Mouse (Mus musculus): Measurements from ENCODE around the gene Stab1. TPM values are rescaled to one million over a fixed set of nuclear protein-coding genes. Genes with fewer than 3 reads are reported as not detected.

Gene Stab1
- total RNA-seq, 2 experiments from 2014 or later, result 15.6 to 17.7 TPM

DNA sequence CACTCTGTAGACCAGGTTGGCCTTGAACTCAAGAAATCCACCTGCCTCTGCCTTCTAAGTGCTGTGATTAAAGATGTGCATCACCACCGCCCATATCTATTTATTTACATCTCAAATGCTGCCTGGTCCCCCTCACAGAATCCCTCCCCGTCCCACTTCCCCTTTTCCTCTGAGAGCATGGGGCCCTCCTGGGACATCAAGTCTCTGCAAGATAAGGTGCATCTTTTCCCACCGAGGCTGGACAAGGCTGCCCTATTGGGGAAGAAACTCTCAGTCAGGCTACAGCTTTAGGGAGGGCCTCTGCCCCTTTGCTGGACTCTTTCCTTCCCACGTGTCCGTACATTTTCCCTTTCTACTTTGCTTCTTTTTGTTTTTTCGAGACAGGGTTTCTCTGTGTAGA, 1.1 kb upstream of the Stab1 start:
- DNase-seq, result no peak
- intact Hi-C loops (cut with DNase I), result no loop called here

DNA sequence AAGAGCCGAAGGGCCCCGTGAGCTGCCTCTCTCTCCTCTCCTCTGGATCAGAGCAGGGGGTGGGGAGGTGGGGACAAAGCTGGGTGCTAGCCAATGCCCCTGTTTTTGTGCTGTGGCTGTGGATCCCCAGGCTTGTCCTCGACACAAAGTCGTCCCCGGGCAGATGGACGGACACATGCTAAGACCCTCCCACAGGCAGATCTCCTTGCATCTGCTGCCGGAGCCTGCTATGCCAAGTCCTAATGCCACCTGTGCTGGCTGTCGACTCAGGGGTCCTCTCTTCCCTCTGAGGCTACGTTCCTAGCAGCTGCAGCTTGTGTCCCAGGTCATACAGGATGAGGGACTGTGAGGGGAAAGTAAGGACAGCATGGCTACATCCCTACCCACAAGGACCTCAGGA, 1.6 kb downstream of the Stab1 start:
- DNase-seq, result no peak
- intact Hi-C loops (cut with DNase I), result no loop called here

DNA sequence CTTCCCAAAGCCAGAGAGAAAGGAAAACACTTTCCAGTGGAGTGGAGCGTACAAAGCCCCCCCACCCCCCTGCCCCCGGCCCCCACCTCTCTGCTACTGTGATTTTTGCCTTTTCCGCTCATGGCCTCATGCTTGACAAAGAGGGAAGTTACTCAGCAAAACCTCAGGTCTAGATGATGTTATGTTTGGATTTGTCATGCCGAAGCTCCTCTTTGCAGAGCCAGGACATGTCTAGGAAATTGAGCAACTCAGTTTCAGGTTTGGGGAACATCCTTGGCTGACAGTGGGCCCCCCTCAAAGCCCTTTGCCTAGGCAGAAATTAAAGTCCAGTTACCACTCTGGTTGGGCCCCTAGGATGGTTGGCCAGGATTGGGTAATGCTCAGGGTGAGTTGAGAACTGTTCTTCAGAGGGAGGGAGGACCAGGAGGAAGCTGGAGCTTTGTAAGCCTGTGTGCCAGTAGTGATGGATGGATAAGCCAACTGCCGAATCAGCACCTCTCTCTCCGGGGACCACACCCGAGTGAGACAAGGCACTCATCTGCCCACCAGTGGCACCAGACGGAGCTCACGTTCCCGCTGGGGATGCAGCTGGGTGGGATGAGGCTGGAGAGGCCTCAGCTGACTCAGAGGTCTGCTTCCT, 2.3 kb downstream of the Stab1 start:
- intact Hi-C loops (cut with DNase I), result no loop called here
- no peak for DNase-seq

DNA sequence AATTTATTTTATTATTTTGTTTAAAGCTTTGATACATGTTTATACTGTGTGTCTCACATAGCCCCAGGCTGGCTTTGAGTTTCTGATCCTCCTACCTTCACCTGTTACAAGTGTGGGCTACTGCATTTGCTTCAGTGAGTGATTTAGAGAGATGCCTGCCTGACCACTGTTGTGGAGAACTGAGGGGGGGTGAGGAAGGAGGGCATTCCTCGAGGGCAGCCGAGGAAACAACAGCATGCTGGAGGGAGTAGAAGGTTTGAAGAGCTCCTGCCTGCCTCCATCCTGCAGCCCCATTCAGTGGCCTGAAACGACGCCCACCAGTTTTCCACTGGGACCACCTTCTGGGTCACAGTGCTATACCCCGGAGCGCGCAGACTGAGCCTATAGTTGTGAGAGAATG, 3.0 kb downstream of the Stab1 start:
- intact Hi-C loops (cut with DNase I), result no loop called here
- DNase-seq, result no peak

DNA sequence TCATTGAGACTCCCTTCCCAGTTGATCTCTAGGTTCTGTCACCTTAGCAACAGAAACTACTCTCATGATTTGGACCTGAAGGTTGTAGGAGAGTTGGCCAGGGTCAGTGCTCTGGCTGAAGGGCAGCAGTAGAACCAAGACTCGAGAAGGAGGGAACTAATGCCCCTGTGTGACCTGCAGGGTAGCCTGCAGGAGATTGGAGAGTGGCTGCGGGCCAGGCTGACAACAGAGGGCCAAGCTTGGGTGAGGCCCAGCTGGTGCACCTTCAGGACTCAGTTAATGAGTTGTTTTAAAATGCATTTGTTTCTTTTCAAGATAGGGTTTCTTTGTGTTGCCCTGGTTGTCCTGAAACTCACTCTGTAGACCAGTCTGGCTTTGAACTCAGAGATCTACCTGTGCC, 3.4 kb downstream of the Stab1 start:
- intact Hi-C loops (cut with DNase I), result no loop called here
- no peak for DNase-seq

DNA sequence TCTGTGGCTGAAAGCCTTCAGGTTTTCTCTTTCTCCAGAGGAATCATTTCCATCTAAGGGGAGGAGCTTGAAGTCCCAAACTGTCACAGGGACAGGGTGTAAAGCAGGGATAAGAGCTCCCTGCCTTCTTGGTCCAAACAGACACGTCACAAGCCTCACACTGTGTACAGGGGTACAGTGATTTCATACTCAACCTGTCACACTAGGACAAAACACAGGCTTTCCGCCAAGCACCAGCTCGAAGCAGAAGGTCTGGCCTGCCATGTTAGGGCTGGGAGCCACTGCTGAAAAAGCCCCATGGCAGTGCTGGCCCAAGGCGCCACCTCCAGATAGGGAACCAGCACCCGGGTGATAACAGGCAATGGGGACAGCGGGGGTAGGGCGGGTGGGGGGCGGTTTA, 4.4 kb downstream of the Stab1 start:
- no peak for DNase-seq
- intact Hi-C loops (cut with DNase I), result no loop called here

DNA sequence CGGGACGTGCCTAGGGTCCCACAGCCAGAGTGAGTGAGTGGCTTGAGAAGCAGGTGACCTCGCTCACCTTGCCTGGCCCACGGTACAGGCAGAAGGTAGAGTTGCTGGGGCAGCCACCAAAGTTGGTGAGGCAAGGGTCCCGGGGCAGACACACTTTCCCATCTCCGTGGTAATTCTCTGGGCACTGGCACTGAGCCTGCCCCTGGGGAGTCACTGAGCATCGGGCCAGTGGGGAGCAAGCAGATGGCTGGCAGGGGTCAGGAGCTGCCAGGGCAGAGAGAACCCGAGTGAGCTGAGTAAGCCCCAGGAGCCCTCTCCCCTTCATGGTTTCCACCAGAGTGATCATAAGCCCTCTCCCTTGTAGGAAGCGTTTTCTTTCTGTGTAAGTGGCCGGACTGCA, 6.8 kb downstream of the Stab1 start:
- intact Hi-C loops (cut with DNase I), result no loop called here
- no peak for DNase-seq

DNA sequence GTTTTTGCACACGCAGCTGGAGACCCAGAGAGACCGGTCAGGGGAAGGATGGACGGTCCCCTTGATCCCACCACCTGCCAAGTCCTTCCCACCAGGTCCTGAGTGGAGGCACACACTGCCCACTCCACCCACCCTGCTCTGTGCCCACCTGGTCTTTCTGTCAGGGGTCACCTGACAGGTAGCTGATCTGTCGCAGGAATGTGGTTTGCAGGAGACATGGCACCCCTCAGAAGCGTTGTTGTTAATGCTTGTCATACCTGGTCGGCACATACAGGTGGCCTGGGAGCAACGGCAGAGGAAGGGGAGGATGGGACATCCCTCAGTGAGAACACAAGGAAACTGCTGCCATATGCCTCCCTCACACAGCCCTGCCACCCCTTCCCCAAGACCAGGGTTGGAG, 7.2 kb downstream of the Stab1 start:
- intact Hi-C loops (cut with DNase I), result no loop called here
- DNase-seq, result no peak

DNA sequence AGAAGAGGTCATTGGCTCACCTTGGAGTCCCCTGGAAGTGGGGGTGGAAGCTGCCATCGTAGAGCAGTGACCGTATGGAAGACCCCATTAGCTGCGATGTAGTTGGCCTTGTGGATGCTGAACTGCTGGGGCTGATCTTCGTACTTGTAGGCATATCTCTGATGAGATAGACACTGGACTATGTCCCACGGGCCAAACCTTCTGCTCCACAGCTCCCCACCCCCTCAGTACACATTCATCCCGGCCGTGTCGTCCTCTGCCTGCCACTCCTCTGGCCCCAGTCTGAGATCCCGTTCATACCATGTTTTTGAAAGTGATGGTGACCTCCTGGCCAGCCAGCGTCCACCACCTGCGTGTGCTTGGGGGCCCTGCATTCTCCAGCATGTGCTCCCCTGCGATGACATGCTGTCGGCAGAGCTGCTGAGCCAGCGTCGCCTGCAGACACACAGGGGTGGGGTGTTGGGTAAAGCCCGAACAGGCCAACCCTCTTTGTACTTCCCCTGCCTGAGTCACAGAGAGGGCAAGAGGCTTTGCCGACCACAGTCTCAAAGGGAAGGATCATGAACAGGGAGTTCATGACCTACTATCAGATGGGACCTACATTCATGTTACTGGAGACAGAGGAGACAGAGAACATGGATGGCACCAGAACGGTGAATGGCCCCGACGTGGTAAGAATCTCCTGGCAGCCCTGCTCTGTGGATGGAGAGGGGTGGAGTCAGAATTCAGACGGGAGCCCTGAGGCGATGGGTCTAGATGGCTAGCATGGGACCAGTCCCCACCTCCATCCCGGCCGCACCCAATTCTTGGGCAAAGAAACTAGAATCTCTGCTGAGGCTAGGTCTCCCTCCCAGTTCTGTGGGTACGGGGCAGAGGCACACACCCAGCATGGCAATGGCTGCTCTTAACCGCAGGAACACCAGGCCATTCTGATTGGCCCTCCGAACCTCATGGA, 8.0 kb downstream of the Stab1 start:
- intact Hi-C loops (cut with DNase I), result no loop called here
- DNase-seq, result no peak

DNA sequence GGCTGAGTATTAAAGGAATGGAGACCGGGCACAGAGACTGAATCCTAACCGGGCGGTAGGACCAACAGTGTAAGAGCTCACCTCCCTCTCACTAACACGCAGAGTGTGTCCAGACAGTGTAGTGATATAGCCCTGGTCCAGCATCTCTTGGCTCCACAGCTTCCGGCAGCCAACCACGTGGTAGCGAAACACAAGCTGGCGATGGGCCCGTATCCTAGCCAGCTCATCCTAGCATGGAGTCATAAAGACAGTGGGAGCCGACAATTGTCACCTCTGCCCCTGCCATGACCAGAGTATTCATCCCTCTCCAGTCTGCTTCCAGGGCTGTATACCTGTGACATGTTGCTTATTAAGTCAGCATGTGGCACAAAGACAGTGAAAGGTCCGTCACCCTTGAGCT, 22.7 kb downstream of the Stab1 start:
- intact Hi-C loops (cut with DNase I), result no loop called here
- no peak for DNase-seq

DNA sequence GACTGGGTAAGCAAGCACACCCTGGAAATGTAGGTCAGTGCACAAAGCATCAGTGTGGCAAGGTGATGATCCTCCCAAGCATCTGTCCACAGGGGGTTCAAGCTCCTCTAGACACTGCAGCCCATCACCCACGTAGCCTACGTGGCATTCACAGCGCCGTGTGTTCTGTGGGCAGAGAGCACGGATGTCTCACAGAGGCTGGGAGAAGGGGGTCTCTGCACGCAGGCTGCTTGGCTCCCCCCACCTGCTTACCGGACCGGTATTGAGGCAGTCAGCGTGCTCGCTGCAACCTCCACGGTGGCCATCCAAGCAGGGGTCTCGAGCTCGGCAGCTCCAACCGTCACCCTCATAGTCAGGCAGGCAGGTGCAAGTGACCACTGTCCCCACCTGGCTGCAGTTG, 27.4 kb downstream of the Stab1 start:
- intact Hi-C loops (cut with DNase I), result no loop called here
- peak; percentile 2 to 10 for DNase-seq

DNA sequence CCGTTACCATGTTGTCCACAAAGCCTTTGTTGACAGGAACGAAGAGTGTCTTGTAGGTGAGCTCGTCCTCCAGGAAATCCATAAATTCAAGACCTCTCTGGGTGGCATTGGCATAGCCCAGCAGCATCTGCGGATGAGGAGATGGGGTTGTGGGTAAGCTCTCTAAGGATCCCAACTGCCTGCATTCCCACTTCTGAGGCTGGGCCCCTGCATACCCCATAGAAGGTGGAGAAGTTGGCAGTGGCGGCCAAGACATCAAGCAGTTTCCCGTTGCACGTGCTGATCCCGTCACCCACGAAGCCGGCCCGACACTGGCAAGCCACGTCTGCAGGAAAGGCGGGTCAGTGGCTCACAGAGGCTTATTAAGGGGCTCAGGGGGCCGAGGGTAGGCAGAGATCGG, 28.3 kb downstream of the Stab1 start:
- intact Hi-C loops (cut with DNase I), result no loop called here

DNA sequence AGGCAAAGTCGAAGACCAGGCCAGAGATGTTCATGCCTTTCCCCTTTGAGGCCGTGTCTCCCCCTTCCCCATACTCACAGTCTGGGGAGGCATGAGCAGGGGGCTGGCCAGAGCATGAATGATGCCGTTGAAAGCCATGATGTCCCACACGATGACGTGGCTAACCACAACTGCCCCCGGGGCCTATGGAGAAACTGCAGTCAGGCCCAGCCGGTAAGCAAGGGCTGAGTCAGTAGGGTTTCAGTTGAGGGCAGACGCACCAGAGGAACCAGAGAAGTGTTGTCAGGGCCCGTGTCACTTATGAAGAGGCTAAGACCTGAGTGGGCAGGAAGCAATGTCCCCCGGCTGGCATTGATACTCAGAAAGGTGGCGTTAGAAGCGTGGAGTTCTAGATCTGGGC, 28.8 kb downstream of the Stab1 start:
- intact Hi-C loops (cut with DNase I), result no loop called here
- DNase-seq, result no peak

More for the DNA sequence above, 28.3 kb downstream of the Stab1 start:
- DNase-seq, result peak in 1 of 2 experiments; percentile 10

DNA sequence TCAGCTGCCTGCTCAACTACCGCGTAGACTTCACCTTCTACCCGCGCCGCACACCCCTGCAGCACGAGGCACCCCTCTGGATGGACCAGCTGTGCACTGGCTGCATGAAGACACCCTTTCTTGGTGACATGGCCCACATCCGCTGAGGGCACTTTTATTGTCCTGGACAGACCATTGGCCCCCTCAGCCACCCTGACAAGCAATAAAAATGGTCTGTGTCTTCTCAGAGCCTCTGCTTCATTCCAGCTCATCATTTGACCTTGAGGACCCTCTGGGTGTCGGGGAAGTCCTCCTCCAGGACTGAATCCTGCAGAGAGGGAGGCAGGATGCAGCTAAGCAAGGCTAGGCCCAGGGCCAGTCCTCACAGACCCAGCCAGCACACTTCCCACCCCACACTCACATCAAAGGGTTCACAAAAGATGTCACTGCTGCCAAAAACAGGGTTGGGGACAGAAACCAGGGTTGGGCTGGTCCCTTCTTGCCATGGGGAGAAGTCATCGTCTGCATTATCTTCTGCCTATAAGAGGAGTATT, 29.5 kb downstream of the Stab1 start:
- no peak for DNase-seq
- intact Hi-C loops (cut with DNase I), result no loop called here

DNA sequence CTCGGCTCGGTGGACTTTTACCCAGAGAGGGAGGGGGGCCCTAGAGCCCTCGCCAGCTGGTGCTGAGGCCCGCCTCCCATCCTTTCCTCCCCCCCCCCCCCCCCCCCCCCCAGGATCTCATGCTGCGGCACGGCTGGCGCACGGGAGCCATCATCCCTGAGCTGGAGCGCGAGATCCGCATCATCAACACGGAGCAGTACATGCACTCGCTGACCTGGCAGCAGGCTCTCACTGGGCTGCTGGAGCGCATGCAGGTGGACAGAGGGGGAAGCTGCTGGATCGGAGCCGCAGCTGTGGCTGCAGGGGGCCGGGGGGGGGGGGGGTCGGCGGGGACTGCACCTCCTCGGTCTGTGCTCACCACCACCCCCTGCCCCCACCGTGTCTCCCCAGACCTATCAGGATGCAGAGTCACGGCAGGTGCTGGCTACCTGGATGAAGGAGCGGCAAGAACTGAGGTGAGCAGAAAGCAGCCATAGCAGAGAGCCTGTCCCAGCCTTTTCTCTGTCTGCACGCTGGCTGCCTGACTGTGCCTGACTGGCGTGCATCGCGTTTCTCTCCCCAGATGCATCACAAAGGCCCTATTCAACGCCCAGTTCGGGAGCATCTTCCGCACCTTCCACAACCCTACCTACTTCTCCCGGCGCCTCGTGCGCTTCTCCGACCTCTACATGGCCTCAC, 30.1 kb downstream of the Stab1 start:
- intact Hi-C loops (cut with DNase I), result no loop called here

DNA sequence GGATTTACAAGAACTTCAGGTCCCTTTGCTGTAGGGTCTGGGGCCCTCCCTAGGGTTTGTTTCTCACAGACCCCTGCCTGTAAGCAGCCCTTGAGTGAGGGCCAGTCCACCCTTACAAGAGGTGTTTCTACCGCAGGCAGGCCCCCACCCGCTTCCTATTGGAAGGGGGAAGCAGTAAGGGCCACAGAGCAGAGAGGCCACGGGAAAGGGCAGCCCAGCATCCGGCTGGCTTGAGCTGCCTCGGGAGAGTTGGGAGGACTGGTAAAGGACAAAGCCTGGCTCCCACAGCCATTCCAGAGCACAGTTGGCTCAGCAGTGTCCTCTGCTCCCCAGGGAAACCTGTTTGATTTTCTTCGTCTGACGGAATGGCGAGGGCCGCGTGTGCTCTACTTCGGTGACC, 30.6 kb downstream of the Stab1 start:
- DNase-seq, result peak in 1 of 2 experiments; percentile 14
- intact Hi-C loops (cut with DNase I), result no loop called here

More for the DNA sequence above, 30.1 kb downstream of the Stab1 start:
- no peak for DNase-seq

DNA sequence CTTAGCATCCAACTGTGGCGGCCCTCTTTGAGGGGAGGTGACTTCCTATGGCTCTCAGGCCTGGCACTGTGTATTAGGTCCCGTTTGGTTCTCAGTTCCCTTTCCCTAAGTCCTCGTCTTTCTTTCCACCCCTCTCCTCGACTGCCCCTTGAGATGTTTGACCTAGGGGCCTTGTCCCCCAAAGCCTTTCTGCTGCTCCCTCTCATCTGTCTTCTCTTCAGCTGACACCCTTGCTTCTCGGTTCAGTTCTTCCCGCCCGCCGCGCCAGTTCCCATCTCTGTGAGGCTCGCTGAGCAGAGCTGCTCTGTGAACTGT, 31.2 kb downstream of the Stab1 start:
- no peak for DNase-seq
- intact Hi-C loops (cut with DNase I), result no loop called here

DNA sequence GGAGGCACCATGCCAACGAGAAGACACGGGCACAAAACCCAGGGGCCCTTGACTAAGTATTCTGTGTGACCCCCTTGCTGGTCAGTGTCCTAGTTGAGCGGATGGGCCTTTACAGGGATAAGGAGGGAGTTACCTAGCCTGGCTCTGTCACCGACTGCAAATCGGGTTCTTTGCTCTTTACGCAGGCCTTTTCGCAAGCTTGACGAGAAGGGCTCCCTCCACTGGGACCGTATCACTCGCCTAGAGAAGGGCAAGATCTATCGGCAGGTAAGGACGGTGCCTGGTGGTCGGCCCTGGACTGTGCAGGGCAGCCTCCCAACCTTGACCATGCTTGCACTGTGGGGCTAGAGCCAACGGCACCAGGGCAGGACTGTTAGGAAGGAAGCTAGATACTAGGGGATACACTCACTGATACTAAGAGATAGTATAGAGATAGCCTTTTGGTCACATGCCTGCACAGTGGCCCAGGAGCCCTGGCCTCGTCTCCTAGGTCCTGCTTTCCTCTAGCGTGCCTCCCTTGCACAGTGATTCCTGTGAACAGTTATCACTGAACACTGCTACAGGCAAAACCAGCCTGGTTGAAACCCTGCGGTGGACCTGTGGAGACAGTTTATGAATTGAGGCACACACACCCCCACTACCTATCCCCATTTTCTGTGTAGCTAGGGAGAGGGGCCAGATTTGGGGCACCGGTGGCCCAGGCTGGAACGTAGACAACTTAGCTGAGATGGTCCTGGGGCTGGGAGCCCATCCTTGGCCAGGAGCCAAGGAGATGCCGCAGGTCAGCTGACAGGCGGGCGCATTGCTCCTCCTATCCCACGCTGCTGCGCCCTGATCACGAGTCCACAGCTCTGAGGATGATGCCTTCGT, 31.8 kb downstream of the Stab1 start:
- peak in 1 of 2 experiments; percentile 13 for DNase-seq
- intact Hi-C loops (cut with DNase I), result no loop called here

DNA sequence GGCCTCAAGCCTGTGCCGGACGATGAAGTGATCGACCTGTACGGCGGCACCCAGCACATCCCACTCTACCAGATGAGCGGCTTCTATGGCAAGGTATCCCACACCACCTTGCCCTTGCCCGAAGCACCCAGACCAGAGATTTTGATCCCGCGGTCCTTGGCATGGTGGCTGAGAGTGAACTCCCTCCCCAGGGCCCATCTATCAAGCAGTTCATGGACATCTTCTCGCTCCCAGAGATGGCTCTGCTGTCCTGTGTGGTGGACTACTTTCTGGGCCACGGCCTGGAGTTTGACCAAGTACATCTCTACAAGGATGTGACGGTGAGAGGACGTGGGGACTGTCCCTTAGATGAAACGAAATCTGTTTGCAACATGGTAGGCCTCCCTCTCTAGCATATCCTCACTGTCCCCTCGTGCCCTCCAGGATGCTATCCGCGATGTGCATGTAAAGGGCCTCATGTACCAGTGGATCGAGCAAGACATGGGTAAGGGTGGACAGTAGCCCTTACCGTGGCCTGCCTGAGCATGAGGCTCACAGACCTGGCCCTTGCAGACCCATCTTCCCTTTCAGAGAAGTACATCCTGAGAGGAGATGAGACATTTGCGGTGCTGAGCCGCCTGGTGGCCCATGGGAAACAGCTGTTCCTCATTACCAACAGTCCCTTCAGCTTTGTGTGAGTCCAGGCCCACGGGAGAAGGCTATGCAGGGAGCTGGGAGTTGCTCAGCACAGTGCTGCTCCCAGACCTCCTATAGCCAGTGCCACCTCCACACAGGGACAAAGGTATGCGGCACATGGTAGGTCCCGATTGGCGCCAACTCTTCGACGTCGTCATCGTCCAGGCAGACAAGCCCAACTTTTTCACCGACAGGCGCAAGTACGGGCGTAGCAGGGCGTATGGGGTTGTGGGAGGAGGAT, 32.7 kb downstream of the Stab1 start:
- intact Hi-C loops (cut with DNase I), result no loop called here

More for the DNA sequence above, 32.7 kb downstream of the Stab1 start:
- peak in 1 of 2 experiments; percentile 17 for DNase-seq
